Mouse (Mus musculus): ENCODE measurements around the gene Ube2l3. TPM values are rescaled to one million over a fixed set of nuclear protein-coding genes. Genes with fewer than 3 reads are reported as not detected.
"Not testable (repeated sequence)": the region's sequence is repeated elsewhere in the genome, so short reads cannot be mapped to it uniquely, and the experiment has no call there.

Gene Ube2l3
- polyA plus RNA-seq, 1 experiment from 2014 or later, result 339 TPM

DNA sequence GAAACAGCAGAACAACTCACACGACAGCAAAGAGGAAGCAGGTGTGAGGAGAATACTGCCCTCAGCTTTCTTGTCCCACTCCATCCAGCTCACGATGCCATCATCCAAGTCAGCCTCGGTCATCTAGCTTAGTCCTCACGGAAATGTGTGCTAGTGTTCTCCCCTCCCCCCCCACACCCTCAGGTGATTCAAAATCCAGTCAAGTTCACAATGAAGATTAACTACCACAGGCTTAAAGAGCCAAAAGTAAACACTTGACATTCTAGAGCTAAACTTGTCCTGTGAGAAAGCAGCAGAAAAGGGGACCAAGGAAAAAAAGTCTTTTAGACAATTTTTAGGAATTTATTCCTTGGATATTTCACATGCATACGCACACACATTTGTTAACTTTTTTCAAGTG, 34.4 kb downstream of the Ube2l3 start:
- peak overlapping the region; percentile 41; the same call in 1 of the 2 replicates for H3K27ac ChIP-seq (ENCODE audit: low read length)
- no peak overlapping the region for H3K4me2 ChIP-seq (ENCODE audit: low read depth, low read length)
- no peaks in the 10 kb centered on the region for H3K9me3 ChIP-seq (ENCODE audit: control insufficient read depth, low read length)
- H3K36me3 ChIP-seq (ENCODE audit: control insufficient read depth, insufficient read depth, low read length), result peaks cover 26% of the 10 kb centered on the region
- no peak overlapping the region for H3K9ac ChIP-seq (ENCODE audit: low read length)
- peak; percentile 76; the same call in 1 of the 2 replicates for ATAC-seq (ENCODE audit: low read depth)
- no peak overlapping the region for H3K4me3 ChIP-seq (ENCODE audit: low read length)
- no peaks in the 10 kb centered on the region for H3K27me3 ChIP-seq (ENCODE audit: control insufficient read depth, insufficient read depth, low read depth, low read length)
- H3K4me1 ChIP-seq (replicated peaks; ENCODE audit: control insufficient read depth, insufficient read depth, low read length), result 0 out of 2 replicates have a peak, but pooled peaks cover 3% of the 10 kb centered on the region
- WGBS, result 57% methylated on average over 5 of the region's 5 CpGs

DNA sequence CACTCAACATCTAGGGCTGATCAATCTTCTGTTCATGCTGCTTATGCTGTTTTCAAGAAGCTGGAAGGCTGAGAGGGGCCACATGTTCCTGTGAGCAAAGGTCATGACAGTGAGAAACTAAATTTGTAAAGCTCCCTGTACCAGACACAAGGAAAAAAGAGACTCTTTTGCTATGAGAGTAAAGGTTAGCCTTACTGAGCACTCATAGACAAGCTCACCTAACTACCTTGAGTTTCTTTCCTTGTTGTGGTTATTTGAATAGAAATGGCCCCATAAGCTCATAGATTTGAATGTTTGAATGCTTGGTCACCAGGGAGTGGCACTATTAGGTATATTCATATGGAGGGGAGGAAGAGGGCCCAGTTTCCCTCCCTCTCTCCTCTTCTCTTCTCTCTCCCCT, 35.3 kb downstream of the Ube2l3 start:
- 0 out of 2 replicates have a peak overlapping the region, but pooled peaks have one; percentile 27 for H3K27ac ChIP-seq (ENCODE audit: low read length)
- 0 out of 2 replicates have a peak, but pooled peaks cover 3% of the 10 kb centered on the region for H3K4me1 ChIP-seq (replicated peaks; ENCODE audit: control insufficient read depth, insufficient read depth, low read length)
- no peak overlapping the region for H3K9ac ChIP-seq (ENCODE audit: low read length)
- no peak overlapping the region for H3K4me2 ChIP-seq (ENCODE audit: low read depth, low read length)
- peaks cover 18% of the 10 kb centered on the region for H3K36me3 ChIP-seq (ENCODE audit: control insufficient read depth, insufficient read depth, low read length)
- no peak for ATAC-seq (ENCODE audit: low read depth)
- no peaks in the 10 kb centered on the region for H3K9me3 ChIP-seq (ENCODE audit: control insufficient read depth, low read length)
- no peaks in the 10 kb centered on the region for H3K27me3 ChIP-seq (ENCODE audit: control insufficient read depth, insufficient read depth, low read depth, low read length)
- H3K4me3 ChIP-seq (ENCODE audit: low read length), result no peak overlapping the region

DNA sequence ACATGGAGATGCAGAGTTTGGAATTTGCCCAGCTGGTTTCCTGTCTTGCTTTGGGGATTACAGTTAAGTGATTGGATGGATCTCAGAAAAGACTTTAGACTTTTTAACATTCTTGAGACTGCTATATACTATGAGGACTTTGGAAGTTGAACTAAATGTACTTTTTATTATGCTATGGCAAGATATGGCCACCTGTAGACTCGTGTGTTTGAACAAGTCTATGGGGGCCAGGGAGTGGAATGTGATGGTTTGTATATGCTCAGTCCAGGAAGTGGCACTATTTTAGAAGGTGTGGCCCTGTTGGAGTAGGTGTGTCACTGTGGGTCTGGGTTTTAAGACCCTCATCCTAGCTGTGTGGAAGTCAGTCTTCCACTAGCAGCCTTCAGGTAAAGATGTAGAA, 37.0 kb downstream of the Ube2l3 start:
- not testable (repeated sequence) for H3K27ac ChIP-seq (ENCODE audit: low read length); H3K9ac ChIP-seq (ENCODE audit: low read length); H3K27me3 ChIP-seq (ENCODE audit: control insufficient read depth, insufficient read depth, low read depth, low read length); H3K4me2 ChIP-seq (ENCODE audit: low read depth, low read length); H3K4me3 ChIP-seq (ENCODE audit: low read length); H3K4me1 ChIP-seq (replicated peaks; ENCODE audit: control insufficient read depth, insufficient read depth, low read length); ATAC-seq (ENCODE audit: low read depth); H3K9me3 ChIP-seq (ENCODE audit: control insufficient read depth, low read length)
- WGBS, result 58% methylated on average over 1 of the region's 1 CpGs
- peaks cover 16% of the 10 kb centered on the region for H3K36me3 ChIP-seq (ENCODE audit: control insufficient read depth, insufficient read depth, low read length)

DNA sequence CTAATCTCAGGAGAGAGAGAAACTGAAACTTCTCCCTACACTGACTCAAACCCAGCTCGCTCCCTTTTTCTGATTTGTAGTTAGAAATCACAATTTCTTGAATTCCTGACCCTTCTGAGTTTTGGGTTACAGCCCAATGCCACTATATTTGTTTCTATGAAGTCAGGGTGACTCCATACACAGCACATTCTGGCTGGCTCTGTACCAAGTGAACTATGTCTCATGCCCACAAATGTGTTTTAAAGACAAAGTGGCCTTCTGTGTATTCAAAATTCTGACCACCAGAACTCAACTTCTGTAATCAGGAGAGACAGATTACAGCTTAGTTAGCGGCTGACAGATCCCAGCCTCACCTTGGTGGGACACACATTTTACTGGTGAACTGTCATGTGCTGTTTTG, 48.1 kb downstream of the Ube2l3 start:
- H3K9ac ChIP-seq (ENCODE audit: low read length), result no peak overlapping the region
- no peak overlapping the region for H3K4me3 ChIP-seq (ENCODE audit: low read length)
- H3K9me3 ChIP-seq (ENCODE audit: control insufficient read depth, low read length), result no peaks in the 10 kb centered on the region
- H3K36me3 ChIP-seq (ENCODE audit: control insufficient read depth, insufficient read depth, low read length), result peaks cover 11% of the 10 kb centered on the region
- 93% methylated on average over 2 of the region's 2 CpGs for WGBS
- H3K27ac ChIP-seq (ENCODE audit: low read length), result no peak overlapping the region
- H3K27me3 ChIP-seq (ENCODE audit: control insufficient read depth, insufficient read depth, low read depth, low read length), result no peaks in the 10 kb centered on the region
- no peak overlapping the region for H3K4me2 ChIP-seq (ENCODE audit: low read depth, low read length)
- no peak for ATAC-seq (ENCODE audit: low read depth)
- no peaks in the 10 kb centered on the region for H3K4me1 ChIP-seq (replicated peaks; ENCODE audit: control insufficient read depth, insufficient read depth, low read length)

DNA sequence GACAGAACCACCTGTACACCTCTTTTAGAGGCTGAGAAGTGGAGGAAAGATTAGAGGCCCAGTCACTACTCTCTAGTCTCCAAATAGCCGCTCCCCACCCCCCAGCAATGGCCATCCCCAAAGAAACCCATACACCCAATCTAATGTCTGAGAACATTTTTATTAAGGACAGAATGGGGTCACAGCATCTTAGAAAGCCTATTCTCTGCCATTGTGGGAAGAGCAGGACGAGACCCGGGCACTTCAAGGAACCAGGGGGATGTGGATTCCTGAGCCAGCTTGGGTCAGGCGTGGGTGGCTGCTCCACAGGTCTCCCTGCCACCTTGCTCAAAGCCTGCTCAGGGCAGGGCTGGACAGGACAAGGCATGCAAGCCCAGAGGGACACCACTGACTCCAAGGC, 50.6 kb downstream of the Ube2l3 start:
- ATAC-seq (ENCODE audit: low read depth), result no peak
- Histone ChIP-seq H3K4me1 (replicated peaks; ENCODE audit: control insufficient read depth, insufficient read depth, low read length) (peaks cover 13% of the 10 kb centered on the region), H3K4me2 (ENCODE audit: low read depth, low read length) (no peak overlapping the region), H3K36me3 (ENCODE audit: control insufficient read depth, insufficient read depth, low read length) (peaks cover 3% of the 10 kb centered on the region; the same call in 1 of the 2 replicates), H3K27me3 (ENCODE audit: control insufficient read depth, insufficient read depth, low read depth, low read length) (no peaks in the 10 kb centered on the region), H3K9me3 (ENCODE audit: control insufficient read depth, low read length) (no peaks in the 10 kb centered on the region), H3K4me3 (ENCODE audit: low read length) (no peak overlapping the region), H3K9ac (ENCODE audit: low read length) (no peak overlapping the region), H3K27ac (ENCODE audit: low read length) (no peak overlapping the region)
- 89% methylated on average over 4 of the region's 4 CpGs for WGBS

DNA sequence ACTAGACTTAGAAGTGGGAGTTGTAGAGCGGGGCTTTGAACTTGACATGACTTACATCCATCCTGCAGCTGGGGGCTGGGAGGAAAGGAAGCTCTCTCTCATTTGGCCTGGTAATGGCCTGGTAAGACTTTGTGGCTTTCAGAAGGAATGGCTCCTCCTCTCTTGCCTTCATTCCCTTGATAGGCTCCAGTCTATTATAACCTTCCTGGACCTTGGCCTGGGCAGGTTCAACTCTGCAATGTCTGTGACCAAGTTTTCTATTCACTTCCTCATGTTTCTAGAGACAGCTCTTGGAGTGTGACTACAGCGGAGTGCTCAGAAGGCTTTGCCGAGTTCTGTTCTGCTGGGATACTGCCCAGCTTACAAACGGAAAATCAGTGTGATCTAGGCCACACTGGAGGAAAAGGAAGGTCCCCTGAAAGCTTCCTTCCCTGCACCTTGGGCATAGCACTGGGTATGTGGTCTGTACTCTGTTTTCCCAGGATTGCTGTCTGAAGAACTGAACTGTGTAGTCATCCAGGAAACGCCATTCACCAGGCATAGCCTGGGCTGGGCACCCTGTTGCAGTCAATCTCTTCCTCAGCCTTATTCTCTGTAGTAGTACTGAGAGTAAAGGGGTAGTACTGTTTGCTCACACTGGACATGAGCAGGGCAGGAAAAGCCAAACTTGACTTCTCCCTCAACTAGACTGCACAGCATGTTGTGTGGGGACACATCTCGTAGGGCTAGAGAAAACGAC, 51.8 kb downstream of the Ube2l3 start:
- Histone ChIP-seq H3K9me3 (ENCODE audit: control insufficient read depth, low read length) (no peaks in the 10 kb centered on the region), H3K9ac (ENCODE audit: low read length) (no peak overlapping the region), H3K27ac (ENCODE audit: low read length) (no peak overlapping the region), H3K4me3 (ENCODE audit: low read length) (no peak overlapping the region), H3K27me3 (ENCODE audit: control insufficient read depth, insufficient read depth, low read depth, low read length) (no peaks in the 10 kb centered on the region), H3K4me2 (ENCODE audit: low read depth, low read length) (no peak overlapping the region), H3K36me3 (ENCODE audit: control insufficient read depth, insufficient read depth, low read length) (peaks cover 3% of the 10 kb centered on the region; the same call in 1 of the 2 replicates), H3K4me1 (replicated peaks; ENCODE audit: control insufficient read depth, insufficient read depth, low read length) (peaks cover 13% of the 10 kb centered on the region)
- no peak for ATAC-seq (ENCODE audit: low read depth)
- 77% methylated on average over 7 of the region's 7 CpGs for WGBS

DNA sequence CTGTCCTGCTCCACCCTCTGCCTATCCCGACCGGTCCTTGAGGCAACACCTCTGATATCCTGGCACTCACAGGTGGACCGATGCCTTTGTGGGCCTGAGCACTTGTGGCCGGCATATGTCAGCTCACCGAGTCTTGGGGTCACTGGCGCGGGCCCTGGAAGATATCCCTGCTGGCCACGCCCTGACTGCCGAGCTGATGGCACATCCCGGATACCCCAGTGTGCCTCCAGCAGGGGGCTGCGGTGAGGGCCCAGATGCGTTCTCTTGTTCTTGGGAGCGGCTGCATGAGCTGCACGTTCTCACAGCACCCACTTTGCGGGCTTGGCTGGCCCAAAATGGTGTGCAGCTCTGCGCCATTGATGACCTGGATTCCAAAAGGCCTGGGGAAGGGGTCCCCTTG, 54.4 kb downstream of the Ube2l3 start:
- H3K4me3 ChIP-seq (ENCODE audit: low read length), result peak overlapping the region; percentile 66
- 12% methylated on average over 16 of the region's 16 CpGs for WGBS
- peaks cover 3% of the 10 kb centered on the region; the same call in 1 of the 2 replicates for H3K36me3 ChIP-seq (ENCODE audit: control insufficient read depth, insufficient read depth, low read length)
- peak overlapping the region; percentile 99 for H3K4me2 ChIP-seq (ENCODE audit: low read depth, low read length)
- no peak overlapping the region for H3K27ac ChIP-seq (ENCODE audit: low read length)
- H3K4me1 ChIP-seq (replicated peaks; ENCODE audit: control insufficient read depth, insufficient read depth, low read length), result peaks cover 13% of the 10 kb centered on the region
- H3K9me3 ChIP-seq (ENCODE audit: control insufficient read depth, low read length), result no peaks in the 10 kb centered on the region
- H3K27me3 ChIP-seq (ENCODE audit: control insufficient read depth, insufficient read depth, low read depth, low read length), result no peaks in the 10 kb centered on the region
- ATAC-seq (ENCODE audit: low read depth), result peak; percentile 48; the same call in 1 of the 2 replicates
- peak overlapping the region; percentile 4; the same call in 1 of the 2 replicates for H3K9ac ChIP-seq (ENCODE audit: low read length)

DNA sequence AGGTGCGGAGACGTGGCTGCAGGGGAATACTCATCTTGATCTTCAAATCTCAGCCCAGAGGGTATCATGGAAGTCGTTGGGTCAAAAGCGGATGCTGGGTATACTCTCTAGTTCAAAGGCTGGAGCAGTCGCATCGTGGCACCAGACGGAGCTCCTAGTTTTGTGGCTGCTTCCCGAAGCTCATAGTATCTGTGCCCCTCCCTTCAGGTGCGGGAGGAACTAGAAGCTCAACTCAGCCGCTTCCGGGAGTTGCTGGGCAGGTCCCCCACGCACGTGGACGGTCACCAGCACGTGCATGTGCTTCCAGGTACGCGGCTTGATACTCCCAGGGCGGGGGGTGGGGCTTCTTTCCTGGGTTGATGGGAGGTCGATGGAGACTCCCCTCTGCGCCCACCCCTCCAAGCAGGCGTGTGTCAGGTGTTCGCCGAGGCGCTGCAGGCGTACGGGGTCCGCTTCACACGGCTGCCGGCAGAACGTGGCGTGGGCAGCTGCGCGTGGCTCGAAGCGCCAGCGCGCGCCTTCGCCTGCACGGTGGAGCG, 55.0 kb downstream of the Ube2l3 start:
- peak overlapping the region; percentile 67 for H3K9ac ChIP-seq (ENCODE audit: low read length)
- H3K27ac ChIP-seq (ENCODE audit: low read length), result no peak overlapping the region
- peaks cover 1% of the 10 kb centered on the region; the same call in 1 of the 2 replicates for H3K36me3 ChIP-seq (ENCODE audit: control insufficient read depth, insufficient read depth, low read length)
- peak overlapping the region; percentile 66 for H3K4me3 ChIP-seq (ENCODE audit: low read length)
- H3K9me3 ChIP-seq (ENCODE audit: control insufficient read depth, low read length), result no peaks in the 10 kb centered on the region
- peak; percentile 20 for ATAC-seq (ENCODE audit: low read depth)
- H3K27me3 ChIP-seq (ENCODE audit: control insufficient read depth, insufficient read depth, low read depth, low read length), result no peaks in the 10 kb centered on the region
- whole genome bisulfite sequencing, result under 1% methylated on average over 41 of the region's 41 CpGs
- H3K4me1 ChIP-seq (replicated peaks; ENCODE audit: control insufficient read depth, insufficient read depth, low read length), result peaks cover 13% of the 10 kb centered on the region
- peak overlapping the region; percentile 99 for H3K4me2 ChIP-seq (ENCODE audit: low read depth, low read length)

DNA sequence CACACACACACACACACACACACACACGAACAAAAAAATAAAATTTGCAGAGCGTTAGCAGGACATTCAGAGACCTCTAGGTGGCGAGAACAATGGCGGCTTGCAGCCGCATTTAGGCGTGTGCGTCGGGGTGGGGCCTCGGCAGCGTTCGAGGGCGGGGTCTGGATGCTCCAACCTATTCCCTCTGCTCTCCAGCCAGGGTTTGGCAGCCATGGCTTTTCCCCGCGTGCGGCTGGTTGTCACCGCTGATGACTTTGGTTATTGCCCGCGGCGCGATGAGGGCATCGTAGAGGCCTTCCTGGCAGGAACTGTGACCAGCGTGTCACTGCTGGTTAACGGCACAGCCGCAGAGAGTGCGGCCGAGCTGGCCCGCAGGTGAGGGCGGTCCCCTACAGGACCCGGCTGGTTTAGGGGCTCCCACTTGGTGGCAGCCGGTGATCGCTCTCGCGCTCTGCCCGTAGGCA, 55.6 kb downstream of the Ube2l3 start, which contains the start of gene Ccdc116:
TSS of gene Ccdc116 (minus strand) at position 458 of the 464 bp plus-strand sequence.
- H3K4me2 ChIP-seq (ENCODE audit: low read depth, low read length), result peak within 1 kb of the TSS; percentile 99
- H3K27ac ChIP-seq (ENCODE audit: low read length), result no peak within 1 kb of the TSS
- ATAC-seq (ENCODE audit: low read depth), result peak; percentile 87
- H3K27me3 ChIP-seq (ENCODE audit: control insufficient read depth, insufficient read depth, low read depth, low read length), result no peaks in the 10 kb centered on the region
- peaks cover 13% of the 10 kb centered on the region for H3K4me1 ChIP-seq (replicated peaks; ENCODE audit: control insufficient read depth, insufficient read depth, low read length)
- no peaks in the 10 kb centered on the region; the same call in 1 of the 2 replicates for H3K36me3 ChIP-seq (ENCODE audit: control insufficient read depth, insufficient read depth, low read length)
- peak within 1 kb of the TSS; percentile 66 for H3K4me3 ChIP-seq (ENCODE audit: low read length)
- peak within 1 kb of the TSS; percentile 67 for H3K9ac ChIP-seq (ENCODE audit: low read length)
- no peaks in the 10 kb centered on the region for H3K9me3 ChIP-seq (ENCODE audit: control insufficient read depth, low read length)
- WGBS, result under 1% methylated on average over 34 of the region's 34 CpGs
